Comparison of ENCODE assay signal across 22 mouse cellular contexts in genomic region chr10:96074386-96074785, GRCm38 (mm10).
DNase-seq lines count a peak whose midpoint lies in the region; ATAC-seq and TF ChIP-seq lines count a peak whose summit lies in the region.
"Had no signal": no experiment of that assay in that cellular context is flagged by ENCODE, and none has a peak within 500 bp of the region (broad histone marks: within the 10 kb centered on the region; RNA-seq: fewer than 3 reads in every experiment).

No protein-coding gene starts in this region.

- DNase-seq in lung, postnatal 14 days, result peak; percentile 44
- peak; percentile 29 to 44 for DNase-seq in lung, postnatal 4 days
- DNase-seq in heart, postnatal 25 days (ENCODE audit: low spot score), result no peak
- DNase-seq in urinary bladder, adult 2 months (ENCODE audit: low spot score), result no peak
- no peak for DNase-seq in midbrain, postnatal 0 days (ENCODE audit: low spot score)
- DNase-seq: adrenal gland, adult 8-10 months; adrenal gland, postnatal 25 days; cerebellum, adult 11-12 months; cerebellum, adult 8-10 months; cerebellum, postnatal 10 days; cerebellum, postnatal 36 days; gastrocnemius, postnatal 25 days; heart, adult 18-20 months; heart, postnatal 10 days; heart, postnatal 4 days had no signal

- no peak for TF ChIP-seq CTCF in midbrain, postnatal 0 days (IDR thresholded peaks at IDR 0.05)

- no peaks in the 10 kb centered on the region for H3K27me3 ChIP-seq in lung, embryonic 16.5 days (ENCODE audit: control insufficient read depth, insufficient read depth, low read depth, low read length)
- H3K27me3 ChIP-seq in midbrain, postnatal 0 days (ENCODE audit: insufficient read depth, low read length), result no peaks in the 10 kb centered on the region
- H3K27me3 ChIP-seq: forebrain, embryonic 15.5 days; heart, embryonic 12.5 days; heart, embryonic 15.5 days; hindbrain, embryonic 15.5 days had no signal

- H3K9ac ChIP-seq in lung, embryonic 16.5 days (ENCODE audit: low read length), result no peak overlapping the region
- H3K9ac ChIP-seq in midbrain, postnatal 0 days (replicated peaks; ENCODE audit: low read length, poor library complexity, severe bottlenecking), result no peak overlapping the region
- H3K9ac ChIP-seq: forebrain, embryonic 15.5 days; heart, embryonic 12.5 days; heart, embryonic 15.5 days; hindbrain, embryonic 15.5 days had no signal

- H3K36me3 ChIP-seq in lung, embryonic 16.5 days (ENCODE audit: control insufficient read depth, insufficient read depth, low read length), result no peaks in the 10 kb centered on the region
- no peaks in the 10 kb centered on the region for H3K36me3 ChIP-seq in midbrain, postnatal 0 days (ENCODE audit: insufficient read depth, low read length)
- H3K36me3 ChIP-seq: forebrain, embryonic 15.5 days; heart, embryonic 12.5 days; heart, embryonic 15.5 days; hindbrain, embryonic 15.5 days had no signal

- no peak overlapping the region for H3K27ac ChIP-seq in lung, embryonic 16.5 days (ENCODE audit: low read length)
- H3K27ac ChIP-seq in midbrain, postnatal 0 days (ENCODE audit: low read depth, low read length), result no peak overlapping the region
- H3K27ac ChIP-seq: forebrain, embryonic 15.5 days; heart, embryonic 15.5 days; hindbrain, embryonic 15.5 days had no signal

- H3K4me2 ChIP-seq in lung, embryonic 16.5 days (ENCODE audit: low read depth, low read length), result no peak overlapping the region
- H3K4me2 ChIP-seq in midbrain, postnatal 0 days (ENCODE audit: low read depth, low read length, poor library complexity, severe bottlenecking), result no peak overlapping the region
- H3K4me2 ChIP-seq: forebrain, embryonic 15.5 days; heart, embryonic 12.5 days; heart, embryonic 15.5 days; hindbrain, embryonic 15.5 days had no signal

- intact Hi-C loops in heart, postnatal 25 days (cut with DNase I), result no loop called here

- H3K4me1 ChIP-seq in lung, embryonic 16.5 days (replicated peaks; ENCODE audit: control insufficient read depth, insufficient read depth, low read length), result no peaks in the 10 kb centered on the region; the same call in 1 of the 2 replicates
- no peaks in the 10 kb centered on the region for H3K4me1 ChIP-seq in midbrain, postnatal 0 days (ENCODE audit: insufficient read depth, low read length)
- H3K4me1 ChIP-seq: heart, embryonic 15.5 days had no signal

- WGBS in lung, embryonic 16.5 days, result 47% methylated on average over 7 of the region's 7 CpGs
- 86% methylated on average over 7 of the region's 7 CpGs for WGBS in midbrain, postnatal 0 days

- ATAC-seq in lung, embryonic 16.5 days (ENCODE audit: low read depth), result peak; percentile 54; the same call in 1 of the 2 replicates
- no peak for ATAC-seq in midbrain, postnatal 0 days (ENCODE audit: low FRiP score)
- ATAC-seq: activated CD4-positive, CD25-positive, alpha-beta regulatory T cell, adult 4 months; CD4-positive, CD25-positive, alpha-beta regulatory T cell, adult 4 months; forebrain, embryonic 15.5 days had no signal

- no peak overlapping the region for H3K4me3 ChIP-seq in lung, embryonic 16.5 days (ENCODE audit: low read length)
- no peak overlapping the region for H3K4me3 ChIP-seq in midbrain, postnatal 0 days (ENCODE audit: low read depth, low read length)
- H3K4me3 ChIP-seq: forebrain, embryonic 15.5 days; heart, embryonic 12.5 days; heart, embryonic 15.5 days; hindbrain, embryonic 15.5 days had no signal

- no peaks in the 10 kb centered on the region for H3K9me3 ChIP-seq in lung, embryonic 16.5 days (ENCODE audit: control insufficient read depth, low read length)
- H3K9me3 ChIP-seq in midbrain, postnatal 0 days (ENCODE audit: low read length), result no peaks in the 10 kb centered on the region
- H3K9me3 ChIP-seq: forebrain, embryonic 15.5 days; heart, embryonic 12.5 days; heart, embryonic 15.5 days; hindbrain, embryonic 15.5 days had no signal

Comparison
In these comparisons a context has a peak if more than half of its experiments do, and no peak if none do; other contexts are left out.
1. DNase-seq: peak in lung, postnatal 14 days (single experiment) and lung, postnatal 4 days (2 of 2); none in heart, postnatal 25 days (single experiment), urinary bladder, adult 2 months (single experiment) and midbrain, postnatal 0 days (single experiment).